Mouse (Mus musculus) CH12.LX (cell line): Measurements from ENCODE around the gene Gtf2h4. TPM values are rescaled to one million over a fixed set of nuclear protein-coding genes. Genes with fewer than 3 reads are reported as not detected.

ENCODE experiments used
- DNase-seq: peaks from one replicate; pipeline ENCODE4 v3.0.0-alpha.2; 2013; ENCODE audit errors: extremely low read depth
- H3K27ac ChIP-seq: 2 replicates; pipeline ENCODE4 v1.5.1; 2012; ENCODE audit warnings: low read depth, mild to moderate bottlenecking, control low read depth, moderate library complexity; ENCODE audit not compliant: insufficient read depth
- H3K27me3 ChIP-seq: replicated peaks from 2 replicates; pipeline ENCODE3; 2012; ENCODE audit warnings: inconsistent platforms
- H3K36me3 ChIP-seq, 2 experiments: replicated peaks in 1 of 2; 2 replicates each; pipeline versions ENCODE3 to v1.6.1; 2012; ENCODE audit warnings: inconsistent platforms in 1 of 2, low read length in 1 of 2, mild to moderate bottlenecking in 1 of 2, mixed read lengths in 1 of 2, moderate library complexity in 1 of 2; ENCODE audit not compliant: control insufficient read depth in 1 of 2, insufficient read depth in 1 of 2
- H3K4me1 ChIP-seq, 2 experiments: 2 replicates each; pipeline ENCODE4 v1.6.1; 2012; ENCODE audit warnings: inconsistent platforms in 1 of 2, moderate library complexity in 1 of 2; ENCODE audit not compliant: insufficient read depth in 2 of 2, control insufficient read depth in 1 of 2
- H3K4me2 ChIP-seq: 2 replicates; pipeline ENCODE4 v1.6.1; 2012; ENCODE audit warnings: low read depth, mild to moderate bottlenecking, control low read depth; ENCODE audit not compliant: poor library complexity, insufficient read depth, severe bottlenecking
- H3K4me3 ChIP-seq, 3 experiments: fragments of 150-350 bp in 1 of 3; sonication (generic) in 1 of 3; replicated peaks in 1 of 3; 2 replicates each; pipeline versions ENCODE3 to v1.5.1; 2011 to 2012; ENCODE audit warnings: low read depth in 2 of 3, low read length in 2 of 3, mild to moderate bottlenecking in 2 of 3, moderate library complexity in 2 of 3, control low read depth in 1 of 3, improper control_type of control experiment in 1 of 3, inconsistent platforms in 1 of 3, mixed read lengths in 1 of 3; ENCODE audit not compliant: poor library complexity in 1 of 3
- H3K79me2 ChIP-seq: replicated peaks from 2 replicates; pipeline ENCODE4 v1.6.1; 2012; ENCODE audit warnings: mild to moderate bottlenecking, moderate library complexity; ENCODE audit not compliant: control insufficient read depth, poor library complexity, insufficient read depth, severe bottlenecking; ENCODE audit errors: extremely low read depth
- H3K9ac ChIP-seq: 2 replicates; pipeline ENCODE4 v1.6.1; 2012; ENCODE audit warnings: low read depth, mild to moderate bottlenecking, control low read depth, moderate library complexity; ENCODE audit not compliant: insufficient read depth
- H3K9me3 ChIP-seq: replicated peaks from 2 replicates; pipeline ENCODE3; 2012; ENCODE audit warnings: low read length, inconsistent platforms, mixed read lengths
- CHD2 ChIP-seq: IDR thresholded peaks from 2 replicates; pipeline ENCODE4 v1.6.1; 2011; ENCODE audit warnings: low read length, improper control_type of control experiment
- EP300 ChIP-seq: IDR thresholded peaks from 2 replicates; pipeline ENCODE4 v1.6.1; 2011; ENCODE audit warnings: low read length, improper control_type of control experiment
- ETS1 ChIP-seq: conservative IDR thresholded peaks from 2 replicates; pipeline ENCODE4 v1.6.1; 2012; ENCODE audit warnings: low read depth, mild to moderate bottlenecking, inconsistent platforms, low read length, improper control_type of control experiment, moderate library complexity
- GABPA ChIP-seq: IDR thresholded peaks from 2 replicates; pipeline ENCODE4 v1.6.1; 2012; ENCODE audit warnings: low read depth, low read length, improper control_type of control experiment, inconsistent platforms; ENCODE audit not compliant: insufficient replicate concordance
- HCFC1 ChIP-seq: IDR thresholded peaks from 2 replicates; pipeline ENCODE4 v1.6.1; 2012; ENCODE audit warnings: low read depth, mild to moderate bottlenecking, inconsistent platforms, low read length, improper control_type of control experiment
- MAX ChIP-seq: IDR thresholded peaks from 2 replicates; pipeline ENCODE4 v1.6.1; 2011; ENCODE audit warnings: low read length, improper control_type of control experiment
- MEF2A ChIP-seq: IDR thresholded peaks from 2 replicates; pipeline ENCODE4 v1.6.1; 2014; ENCODE audit warnings: low read depth, mild to moderate bottlenecking, inconsistent platforms, low read length, improper control_type of control experiment, borderline replicate concordance
- NRF1 ChIP-seq: IDR thresholded peaks from 2 replicates; pipeline ENCODE4 v1.6.1; 2014; ENCODE audit warnings: low read depth, mild to moderate bottlenecking, inconsistent platforms, low read length, improper control_type of control experiment, moderate library complexity
- POLR2A ChIP-seq: IDR thresholded peaks from 2 replicates; pipeline ENCODE4 v1.6.1; 2011; ENCODE audit warnings: low read depth, mild to moderate bottlenecking, improper control_type of control experiment, low read length
- RAD21 ChIP-seq: IDR thresholded peaks from 2 replicates; pipeline ENCODE4 v1.6.1; 2011; ENCODE audit warnings: low read depth, mild to moderate bottlenecking, low read length, improper control_type of control experiment, moderate library complexity
- SIN3A ChIP-seq: IDR thresholded peaks from 2 replicates; pipeline ENCODE4 v1.6.1; 2012; ENCODE audit warnings: low read length, improper control_type of control experiment, inconsistent platforms
- SMC3 ChIP-seq: IDR thresholded peaks from 2 replicates; pipeline ENCODE4 v1.6.1; 2011; ENCODE audit warnings: low read depth, low read length, improper control_type of control experiment
- TBP ChIP-seq: conservative IDR thresholded peaks from 2 replicates; pipeline ENCODE4 v1.6.1; 2011; ENCODE audit warnings: low read depth, low read length, improper control_type of control experiment
- TCF12 ChIP-seq: IDR thresholded peaks from 2 replicates; pipeline ENCODE4 v1.6.1; 2014; ENCODE audit warnings: low read depth, mild to moderate bottlenecking, inconsistent platforms, low read length, improper control_type of control experiment
- USF1 ChIP-seq: IDR thresholded peaks from 2 replicates; pipeline ENCODE4 v1.6.1; 2014; ENCODE audit warnings: low read depth, mild to moderate bottlenecking, inconsistent platforms, low read length, improper control_type of control experiment
- dilution Hi-C: fragments of 300-500 bp; cut with MboI; formaldehyde crosslinking; loops from 2 replicates; pipeline ENCODE4 v1.14.3; 2020; ENCODE audit warnings: low sequenced_read_pairs; ENCODE audit not compliant: extremely low pct_unique_long_range_greater_than_20kb, extremely low pct_ligation_motif_present
- in situ Hi-C: fragments of 300-500 bp; cut with MboI; formaldehyde crosslinking; loops from 3 replicates; pipeline ENCODE4 v1.14.3; 2019; ENCODE audit warnings: low sequenced_read_pairs, low pct_ligation_motif_present, low pct_unique_long_range_greater_than_20kb, mixed read lengths
- polyA plus RNA-seq: library from polyadenylated mRNA; unstranded; fragments of >175 nt; gene quantifications from 2 replicates; pipeline ENCODE4 v1.2.1, GENCODE M21; 2012; ENCODE audit warnings: low read depth; ENCODE audit not compliant: insufficient read length
- total RNA-seq, 2 experiments: library from RNA; depleted of rRNA; stranded (reverse); fragments of 300-350 nt in 1 of 2; fragments of >200 nt in 1 of 2; gene quantifications; 2 replicates each; pipeline ENCODE4 v1.2.3; 2012 to 2014

Gene Gtf2h4
- total and polyA plus RNA-seq, 3 experiments, result 40.0 to 55.7 (median 40.7) TPM

- TF ChIP-seq EP300 (no peak), NRF1 (peak; percentile 57)
These were observed 26.9 kb upstream of the Gtf2h4 start (continued) for GRCm38 (mm10) chr17:35700371-35700961.

- H3K27me3 ChIP-seq, result peaks cover 80% of the 10 kb centered on the region
- TF ChIP-seq MEF2A (0 out of 2 replicates have a peak, but pooled peaks have one; percentile 19), TBP (no peak)
- dilution Hi-C loops (no loop called here), in situ Hi-C loops (no loop called here)
- no peak for DNase-seq
- peak overlapping the region; percentile 84 for H3K4me2 ChIP-seq
- H3K27ac ChIP-seq, result no peak overlapping the region
- H3K4me1 ChIP-seq, result peaks cover 5 to 40% of the 10 kb centered on the region in 2 experiments; a peak in 3 of 4 replicates
- H3K4me3 ChIP-seq, result peak overlapping the region; percentile 49 to 60 (median 52)
- no peaks in the 10 kb centered on the region for H3K36me3 ChIP-seq
- H3K79me2 ChIP-seq, result no peaks in the 10 kb centered on the region
- H3K9me3 ChIP-seq, result peaks cover 5% of the 10 kb centered on the region
- H3K9ac ChIP-seq, result peak overlapping the region; percentile 67
These were observed 26.4 kb upstream of the Gtf2h4 start for GRCm38 (mm10) chr17:35699919-35700318.

- Histone ChIP-seq H3K27me3 (peaks cover 69% of the 10 kb centered on the region), H3K4me1 (peaks cover 5 to 26% of the 10 kb centered on the region in 2 experiments; a peak in 3 of 4 replicates), H3K36me3 (no peaks in the 10 kb centered on the region), H3K27ac (no peak overlapping the region)
- dilution Hi-C loops, result no loop called here
- no peak for TF ChIP-seq SMC3
- no peak for TF ChIP-seq USF1
- TF ChIP-seq TCF12, result no peak
- no peak for TF ChIP-seq CHD2
- TF ChIP-seq RAD21, result no peak
- TF ChIP-seq ETS1, result no peak
- no peak for TF ChIP-seq GABPA
- no peak for TF ChIP-seq MAX
- no peak for TF ChIP-seq NRF1
- TF ChIP-seq HCFC1, result no peak
- no peak for TF ChIP-seq SIN3A
- no peak for TF ChIP-seq POLR2A
- TF ChIP-seq, all 38 proteins: peak for 0
- no peak overlapping the region for H3K9ac ChIP-seq
- no peak overlapping the region for H3K4me2 ChIP-seq
- no peak overlapping the region for H3K4me3 ChIP-seq
- in situ Hi-C loops, result no loop called here
- H3K79me2 ChIP-seq, result no peaks in the 10 kb centered on the region
- DNase-seq, result no peak
- H3K9me3 ChIP-seq, result peaks cover 5% of the 10 kb centered on the region
These were observed 25.0 kb upstream of the Gtf2h4 start for GRCm38 (mm10) chr17:35698501-35698883.
